Mouse (Mus musculus) small intestine, adult 10 weeks (tissue): ENCODE measurements around the gene H2al2b. TPM values are rescaled to one million over a fixed set of nuclear protein-coding genes. Genes with fewer than 3 reads are reported as not detected.

Experiments
- polyA plus RNA-seq: library from polyadenylated mRNA; stranded (reverse); fragments of 350-450 nt; fragmentation: Illumina TruSeq; extraction: RNeasy Lipid Tissue Mini Kit (QIAGEN cat#74804); gene quantifications from one replicate; pipeline ENCODE4 v1.2.3, GENCODE M21; 2014; ENCODE audit warnings: low replicate concordance

Gene H2al2b
- polyA plus RNA-seq, result not detected

GRCm38 (mm10) chrY:2720574-2720973, at the start of gene H2al2b:
Gene H2al2b, minus strand, starts transcription at chrY:2720674.

Other genes starting within 250 kb of the H2al2b start
- gene H2al2c, start 121.6 kb downstream of the H2al2b start, polyA plus RNA-seq, result not detected
- gene Sry, start 57.0 kb downstream of the H2al2b start, polyA plus RNA-seq, result not detected
- gene Gm4064, start 75.5 kb upstream of the H2al2b start, polyA plus RNA-seq, result not detected
- gene Rbmy, start 110.0 kb upstream of the H2al2b start, polyA plus RNA-seq, result not detected
- not detected for gene Gm10256, start 110.0 kb upstream of the H2al2b start, polyA plus RNA-seq
- not detected for gene Gm10352, start 180.3 kb upstream of the H2al2b start, polyA plus RNA-seq
- gene Gm29289, start 211.9 kb upstream of the H2al2b start, polyA plus RNA-seq, result not detected